Mouse (Mus musculus) skeletal muscle tissue, postnatal 0 days (tissue): ENCODE data around the gene Ly86. TPM values are rescaled to one million over a fixed set of nuclear protein-coding genes. Genes with fewer than 3 reads are reported as not detected.

Source experiments
- polyA plus RNA-seq: library from polyadenylated mRNA; unstranded; fragments of >200 nt; fragmentation: Nextera tagmentation; extraction: Ambion mirVana; gene quantifications from 2 replicates; pipeline ENCODE4 v1.2.1, GENCODE M21; 2015

The Ly86 gene
- 6.3 and 8.4 TPM in 2 replicates for polyA plus RNA-seq

GRCm38 (mm10) chr13:37344909-37345772, at the start of gene Ly86:
Gene Ly86, plus strand, starts transcription at chr13:37345208.

